Comparison of ENCODE assay signal across 9 mouse cellular contexts in genomic region chr7:140179176-140179575, GRCm38 (mm10).
"Had no signal": no experiment of that assay in that cellular context is flagged by ENCODE, and none has a peak within 500 bp of the region (broad histone marks: within the 10 kb centered on the region; RNA-seq: fewer than 3 reads in every experiment).

No protein-coding gene starts in this region.

- DNase-seq: layer of hippocampus, postnatal 36 days; liver, embryonic 13.5 days; lung, adult 2 months; lung, postnatal 14 days; lung, postnatal 4 days; midbrain, embryonic 14.5 days; thymus, adult 18-20 months; thymus, postnatal 14 days; thymus, postnatal 4 days had no signal
